Mouse (Mus musculus) heart, postnatal 0 days (tissue): ENCODE data around the gene Ppa1. TPM values are rescaled to one million over a fixed set of nuclear protein-coding genes. Genes with fewer than 3 reads are reported as not detected.

Experiments
- ATAC-seq: fragments of 200-750 bp; cut with Nextera tagmentation; 2 replicates; pipeline ENCODE4 v1.8.0; 2017; ENCODE audit warnings: low read depth, moderate number of reproducible peaks, moderate library complexity; ENCODE audit not compliant: insufficient read depth
- DNase-seq: peaks from one replicate; pipeline ENCODE4 v3.0.0-alpha.2; 2016; ENCODE audit warnings: low spot score
- H3K27ac ChIP-seq: fragments of 300-500 bp; sonication (generic); 2 replicates; pipeline ENCODE4 v1.5.1; 2014; ENCODE audit warnings: low read depth, mild to moderate bottlenecking
- H3K27me3 ChIP-seq: fragments of 300-500 bp; sonication (generic); 2 replicates; pipeline ENCODE4 v1.6.1; 2014; ENCODE audit warnings: low read length, mixed read lengths; ENCODE audit not compliant: control insufficient read depth, insufficient read depth
- H3K36me3 ChIP-seq: fragments of 300-500 bp; sonication (generic); replicated peaks from 2 replicates; pipeline ENCODE4 v1.6.1; 2014; ENCODE audit warnings: low read length, mixed read lengths; ENCODE audit not compliant: control insufficient read depth, insufficient read depth
- H3K4me1 ChIP-seq: fragments of 300-500 bp; sonication (generic); 2 replicates; pipeline ENCODE4 v1.6.1; 2014; ENCODE audit warnings: antibody characterized with exemption; ENCODE audit not compliant: control insufficient read depth, insufficient read depth
- H3K4me2 ChIP-seq: fragments of 300-500 bp; sonication (generic); 2 replicates; pipeline ENCODE4 v1.6.1; 2014; ENCODE audit warnings: low read depth, mild to moderate bottlenecking, low read length, moderate library complexity
- H3K4me3 ChIP-seq: fragments of 300-500 bp; sonication (generic); 2 replicates; pipeline ENCODE4 v1.5.1; 2014; ENCODE audit warnings: low read depth, low read length
- H3K9ac ChIP-seq: fragments of 300-500 bp; sonication (generic); replicated peaks from 2 replicates; pipeline ENCODE4 v1.6.1; 2014; ENCODE audit warnings: low read depth, low read length, mixed read lengths
- H3K9me3 ChIP-seq: fragments of 300-500 bp; sonication (generic); replicated peaks from 2 replicates; pipeline ENCODE4 v1.6.1; 2016; ENCODE audit warnings: low read length; ENCODE audit not compliant: control insufficient read depth
- CTCF ChIP-seq: IDR thresholded peaks from 2 replicates; pipeline ENCODE4 v1.5.1; 2016; ENCODE audit warnings: antibody characterized with exemption, control low read depth, low read depth
- EP300 ChIP-seq: IDR thresholded peaks from 2 replicates; pipeline ENCODE4 v1.6.1; 2016; ENCODE audit warnings: antibody characterized with exemption, low read depth
- WGBS: fragments of 180-500 bp; shearing (Covaris S2); extraction: QIAGEN DNeasy Blood & Tissue Kit; methylation state at CpG from one replicate; pipeline ENCODE4 v1.1.7; 2014; 5-methylcytosine and 5-hydroxymethylcytosine counted together
- polyA plus RNA-seq: library from polyadenylated mRNA; unstranded; fragments of >200 nt; fragmentation: Nextera tagmentation; extraction: Ambion mirVana; gene quantifications from 2 replicates; pipeline ENCODE4 v1.2.1, GENCODE M21; 2015
- total RNA-seq: library from RNA; depleted of rRNA; stranded (reverse); fragments of >200 nt; gene quantifications from 2 replicates; pipeline ENCODE4 v1.2.3, GENCODE M21; 2014; ENCODE audit warnings: low replicate concordance; rRNA removed

The Ppa1 gene
- total and polyA plus RNA-seq, 2 experiments from 2014 or later = 35.5 to 53.0 TPM

DNA sequence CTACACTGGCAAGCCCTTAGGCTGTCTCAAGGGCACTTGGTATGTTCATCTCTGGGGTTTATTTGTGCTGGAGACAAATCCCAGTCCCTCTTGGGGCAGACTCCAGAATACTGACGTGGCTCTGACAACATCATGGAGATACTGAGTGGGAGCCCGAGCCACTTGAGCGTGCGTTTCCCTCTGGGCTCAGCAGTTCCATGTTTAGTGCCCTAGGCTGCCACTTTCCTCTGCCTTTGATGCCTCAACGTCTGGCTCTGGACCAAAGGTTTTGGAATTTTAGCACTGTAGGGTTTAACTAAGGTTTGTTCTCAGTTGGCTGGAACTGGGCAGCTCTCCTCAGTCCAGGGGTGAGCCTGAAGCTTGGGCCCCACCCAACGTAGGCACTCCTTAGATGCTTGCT lies 74.9 kb downstream of the Ppa1 start:
- peaks cover 15% of the 10 kb centered on the region for H3K36me3 ChIP-seq
- 46% methylated on average over 6 of the region's 6 CpGs for WGBS
- H3K9me3 ChIP-seq = no peaks in the 10 kb centered on the region
- no peak overlapping the region for H3K4me3 ChIP-seq
- no peaks in the 10 kb centered on the region for H3K27me3 ChIP-seq
- H3K9ac ChIP-seq = no peak overlapping the region
- H3K4me1 ChIP-seq = no peaks in the 10 kb centered on the region; the same call in 1 of the 2 replicates
- no peak for TF ChIP-seq CTCF
- TF ChIP-seq EP300 = no peak
- DNase-seq (peak; percentile 53), ATAC-seq (peak; percentile 82)
- no peak overlapping the region for H3K4me2 ChIP-seq
- peak overlapping the region; percentile 68 for H3K27ac ChIP-seq

Other genes starting within 250 kb of the Ppa1 start
- 0.12 TPM in 1 of 2 replicates, not detected in the other for gene Nodal, start 230.6 kb upstream of the Ppa1 start, total RNA-seq
- gene Nodal, start 230.6 kb upstream of the Ppa1 start, polyA plus RNA-seq = 0.23 and 0.45 TPM in 2 replicates
- gene Eif4ebp2, start 195.9 kb upstream of the Ppa1 start, total RNA-seq = 14.7 and 24.4 TPM in 2 replicates
- 38.7 and 40.0 TPM in 2 replicates for gene Eif4ebp2, start 195.9 kb upstream of the Ppa1 start, polyA plus RNA-seq
- gene Lrrc20, start 172.8 kb upstream of the Ppa1 start, total RNA-seq = 13.9 and 15.2 TPM in 2 replicates
- 12.9 and 13.9 TPM in 2 replicates for gene Lrrc20, start 172.8 kb upstream of the Ppa1 start, polyA plus RNA-seq
- not detected in 2 replicates for gene Npffr1, start 53.1 kb upstream of the Ppa1 start, total RNA-seq
- 0.05 TPM in 1 of 2 replicates, not detected in the other for gene Npffr1, start 53.1 kb upstream of the Ppa1 start, polyA plus RNA-seq
- 137 and 148 TPM in 2 replicates for gene Sar1a, start 31.7 kb downstream of the Ppa1 start, total RNA-seq
- gene Sar1a, start 31.7 kb downstream of the Ppa1 start, polyA plus RNA-seq = 140 and 151 TPM in 2 replicates
- gene Tysnd1, start 47.0 kb downstream of the Ppa1 start, total RNA-seq = 53.0 and 62.0 TPM in 2 replicates
- 14.5 and 16.1 TPM in 2 replicates for gene Tysnd1, start 47.0 kb downstream of the Ppa1 start, polyA plus RNA-seq
- 34.7 and 53.4 TPM in 2 replicates for gene Aifm2, start 66.7 kb downstream of the Ppa1 start, total RNA-seq
- 33.9 and 34.2 TPM in 2 replicates for gene Aifm2, start 66.7 kb downstream of the Ppa1 start, polyA plus RNA-seq
- gene H2afy2, start 135.6 kb downstream of the Ppa1 start, total RNA-seq = 10.7 and 17.0 TPM in 2 replicates
- gene H2afy2, start 135.6 kb downstream of the Ppa1 start, polyA plus RNA-seq = 21.3 and 22.8 TPM in 2 replicates